Mouse (Mus musculus) ES-CJ7 (cell line): ENCODE data around the gene Amotl2.
A peak's percentile ranks its signal among the peaks of the same experiment; 100 is the strongest.

Experiments used
- DNase-seq: peaks from one replicate; pipeline ENCODE4 v3.0.0; 2011; ENCODE audit warnings: low read depth, low spot score

The Amotl2 gene

DNA sequence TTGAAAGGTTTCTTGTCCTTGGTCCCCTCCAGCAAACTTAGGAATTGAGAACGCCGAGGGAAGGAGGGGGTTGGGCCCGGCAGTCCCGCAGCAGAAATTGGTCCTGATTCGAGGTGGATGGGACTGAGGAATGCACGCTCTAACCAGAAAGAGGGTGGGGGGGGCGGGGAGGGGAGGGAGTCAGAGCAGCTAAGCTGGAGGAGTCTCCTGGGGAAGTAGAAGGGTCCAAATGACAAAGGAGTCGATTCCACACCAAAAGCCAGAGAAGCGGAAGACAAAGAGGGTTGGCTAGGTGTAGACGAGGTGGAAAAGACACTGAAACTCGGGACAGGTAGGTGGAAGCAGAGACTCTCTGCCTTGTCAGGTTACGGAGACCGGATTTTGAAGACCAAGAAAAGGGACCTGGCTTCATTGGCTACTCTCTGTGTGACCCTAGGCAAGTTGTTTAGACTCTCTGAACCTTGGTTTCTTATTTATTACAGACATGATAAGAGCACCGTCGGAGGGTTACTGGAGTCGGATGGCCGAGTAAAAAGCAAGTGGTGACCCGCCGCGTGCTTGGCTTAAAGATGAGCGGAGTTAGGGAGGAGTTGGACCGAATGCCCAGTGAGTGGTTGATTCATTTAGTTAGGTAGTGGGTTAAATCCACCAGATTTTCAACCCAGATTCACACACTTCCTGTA, at the start of gene Amotl2:
Gene Amotl2, plus strand, starts transcription at position 192 of the 683 bp plus-strand sequence.
- no peak for DNase-seq

- DNase-seq, result no peak
Observed at GRCm38 (mm10) chr9:102668115-102668514, 48.4 kb upstream of the Amotl2 start.

GRCm38 (mm10) chr9:102668906-102669305, 47.6 kb upstream of the Amotl2 start:
- peak; percentile 75 for DNase-seq

- no peak for DNase-seq
Observed at GRCm38 (mm10) chr9:102673381-102673780, 43.1 kb upstream of the Amotl2 start.

GRCm38 (mm10) chr9:102675922-102676321, 40.5 kb upstream of the Amotl2 start:
- no peak for DNase-seq

DNA sequence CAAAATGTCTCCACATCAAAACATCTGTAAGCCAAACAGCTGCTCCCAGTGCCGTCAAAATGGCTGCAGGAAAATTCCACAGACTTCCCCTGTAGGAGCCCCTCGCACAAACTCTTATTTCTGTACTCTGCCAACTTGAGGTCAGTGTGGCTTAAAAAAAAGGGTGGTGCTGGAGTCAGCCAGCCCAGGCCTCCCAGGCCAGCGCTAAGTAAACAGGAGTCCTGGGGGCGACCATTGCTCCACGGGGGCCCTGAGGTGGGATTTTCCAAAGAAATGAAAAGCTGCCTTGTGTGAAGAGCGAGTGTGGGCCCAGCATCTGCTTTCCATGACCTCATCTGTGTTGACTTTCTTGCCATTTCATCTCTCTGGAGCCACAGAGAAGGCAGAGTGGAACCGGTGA, 35.0 kb upstream of the Amotl2 start:
- DNase-seq, result no peak

- no peak for DNase-seq
Observed at GRCm38 (mm10) chr9:102687943-102688342, 28.5 kb upstream of the Amotl2 start.

DNA sequence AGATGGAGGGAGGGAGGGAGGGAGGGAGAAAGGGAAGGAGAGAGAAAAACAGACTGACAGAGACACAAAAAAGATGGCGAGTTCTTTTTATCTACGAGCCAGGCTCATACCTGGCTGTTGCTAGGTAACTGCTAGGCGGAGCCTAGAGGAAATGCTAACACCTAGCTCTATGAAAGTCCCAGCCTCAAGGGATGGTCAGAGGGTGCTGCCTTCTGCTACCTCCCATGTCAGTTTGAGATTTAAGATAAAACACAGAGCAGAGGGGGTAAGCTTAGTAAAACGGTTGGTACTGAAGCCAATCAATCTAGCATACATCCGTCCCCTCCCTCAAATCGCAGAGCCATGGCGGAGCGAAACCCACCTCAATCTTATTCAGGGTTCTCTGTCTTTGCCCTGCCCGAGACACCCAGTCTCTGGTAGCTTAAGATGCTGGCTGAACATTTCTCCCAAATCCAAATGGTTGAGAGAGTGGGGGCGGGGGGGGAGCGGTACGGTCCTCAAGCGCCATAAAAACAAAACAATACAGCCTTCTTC, 27.0 kb upstream of the Amotl2 start:
- peak; percentile 79 for DNase-seq

- peak; percentile 96 for DNase-seq
Observed at GRCm38 (mm10) chr9:102689940-102690642, 26.4 kb upstream of the Amotl2 start.

- DNase-seq, result no peak
Observed at GRCm38 (mm10) chr9:102690891-102691290, 25.6 kb upstream of the Amotl2 start.

DNA sequence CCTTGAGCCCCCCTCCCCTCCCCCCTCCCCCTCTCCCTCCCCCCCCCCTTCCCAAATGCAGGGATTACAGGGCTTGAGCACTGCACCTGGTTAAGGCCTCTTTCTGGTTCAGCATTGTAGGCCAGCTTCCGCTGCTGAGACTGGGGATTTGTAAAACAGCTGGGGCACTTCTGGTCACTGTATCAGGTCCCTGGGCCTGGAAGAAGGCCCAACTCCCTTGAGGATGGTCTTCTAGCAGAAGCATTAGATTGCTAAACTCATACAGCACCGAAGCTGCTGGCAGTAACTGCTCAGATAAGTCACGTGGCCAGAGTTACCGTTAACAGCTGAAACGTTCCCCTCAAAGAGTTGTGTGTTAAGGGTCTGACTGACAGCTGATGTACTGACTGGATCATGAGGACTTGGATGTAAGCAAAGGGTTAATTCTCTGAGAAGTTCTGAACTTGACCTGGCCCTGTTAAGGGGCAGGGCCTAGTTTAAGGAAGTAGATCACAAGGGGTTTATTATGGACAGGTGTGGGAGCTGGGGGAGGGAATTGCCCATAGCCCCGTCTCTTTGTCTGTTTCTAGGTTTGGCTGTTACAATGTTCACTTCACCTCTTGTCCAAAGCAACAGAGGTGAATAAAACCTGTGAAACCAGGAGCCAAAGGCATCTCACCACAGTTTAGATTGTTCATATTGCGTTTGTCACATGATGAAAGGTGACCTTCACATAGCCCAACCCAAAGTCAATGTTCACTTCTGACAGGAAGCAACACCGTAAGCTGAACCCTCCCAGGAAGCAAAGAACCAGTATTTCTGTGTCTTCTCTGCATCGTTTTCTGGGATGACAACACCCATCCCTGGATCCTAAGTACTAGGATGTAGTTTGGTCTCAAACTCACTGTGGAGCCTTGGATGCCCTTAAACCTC, 23.7 kb upstream of the Amotl2 start:
- DNase-seq, result peak; percentile 77

DNA sequence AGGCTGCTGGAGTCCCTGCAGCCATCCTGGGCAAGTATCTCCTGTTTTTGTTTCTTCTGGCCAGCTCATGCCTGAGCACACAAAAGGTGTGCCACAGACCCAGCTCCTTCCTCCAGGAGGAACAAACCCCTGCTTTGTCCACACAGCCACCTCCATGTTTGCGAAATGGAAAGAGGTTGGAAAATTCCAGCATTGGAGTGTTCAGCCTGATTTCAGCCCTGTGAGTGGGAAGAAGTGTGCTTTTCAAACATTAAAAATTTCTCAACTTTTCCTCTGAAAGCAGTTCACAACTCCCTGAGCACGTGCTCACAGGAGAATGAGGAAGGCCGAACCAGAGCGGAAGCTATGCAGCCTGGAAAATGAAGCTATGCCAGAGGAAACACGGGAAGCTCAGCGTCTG, 15.4 kb upstream of the Amotl2 start:
- DNase-seq, result no peak

DNA sequence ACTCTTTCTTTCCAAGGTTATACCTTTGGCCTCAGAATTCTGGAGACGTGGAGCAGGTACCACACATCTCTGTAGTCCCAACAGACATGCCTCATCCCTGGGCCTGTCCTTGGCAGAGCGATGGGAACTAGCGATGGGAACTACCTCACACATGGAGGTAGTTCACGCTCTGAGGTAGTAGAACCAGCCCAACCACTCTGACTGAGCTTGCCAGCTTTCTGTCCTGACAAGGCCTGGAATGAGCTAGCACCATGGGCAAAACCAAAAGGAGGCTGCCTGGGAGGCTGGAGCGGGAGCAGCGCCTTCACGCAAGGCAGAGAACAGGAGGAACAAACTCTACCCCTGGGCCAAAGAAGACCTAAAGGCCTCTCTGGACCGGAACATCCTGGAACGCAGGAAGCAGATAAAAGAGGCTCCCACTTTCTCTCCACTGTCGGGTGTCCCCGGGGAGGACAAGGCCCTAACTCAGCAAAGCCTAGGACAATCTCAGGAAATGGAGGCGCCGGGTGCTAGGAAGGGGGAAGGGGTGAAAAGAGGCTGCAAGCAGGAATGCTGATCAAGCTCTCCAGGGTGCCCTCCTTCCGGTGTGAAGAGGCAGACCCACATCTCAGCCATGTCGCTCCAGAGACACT, 6.9 kb upstream of the Amotl2 start:
- no peak for DNase-seq

- no peak for DNase-seq
Observed at GRCm38 (mm10) chr9:102710520-102710919, 6.0 kb upstream of the Amotl2 start.

DNA sequence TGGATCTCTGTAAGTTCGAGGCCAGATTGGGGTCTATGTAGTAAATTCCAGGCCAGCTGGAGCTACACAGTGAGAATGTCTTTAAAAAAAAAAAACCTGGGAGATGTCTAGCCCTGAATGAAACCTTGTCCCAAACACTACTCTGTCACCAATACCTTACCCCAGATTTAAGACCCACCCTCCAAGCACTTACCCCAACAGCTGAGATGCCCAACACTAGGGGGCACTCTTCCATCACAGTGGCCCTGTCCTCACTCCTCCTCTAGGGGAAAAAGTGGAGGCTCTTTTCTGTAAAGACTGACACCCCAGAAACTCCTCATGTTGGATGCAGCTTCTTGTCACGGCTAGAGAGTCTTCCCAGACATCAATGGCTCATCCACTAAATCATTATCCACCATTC, 2.7 kb upstream of the Amotl2 start:
- peak; percentile 81 for DNase-seq

DNA sequence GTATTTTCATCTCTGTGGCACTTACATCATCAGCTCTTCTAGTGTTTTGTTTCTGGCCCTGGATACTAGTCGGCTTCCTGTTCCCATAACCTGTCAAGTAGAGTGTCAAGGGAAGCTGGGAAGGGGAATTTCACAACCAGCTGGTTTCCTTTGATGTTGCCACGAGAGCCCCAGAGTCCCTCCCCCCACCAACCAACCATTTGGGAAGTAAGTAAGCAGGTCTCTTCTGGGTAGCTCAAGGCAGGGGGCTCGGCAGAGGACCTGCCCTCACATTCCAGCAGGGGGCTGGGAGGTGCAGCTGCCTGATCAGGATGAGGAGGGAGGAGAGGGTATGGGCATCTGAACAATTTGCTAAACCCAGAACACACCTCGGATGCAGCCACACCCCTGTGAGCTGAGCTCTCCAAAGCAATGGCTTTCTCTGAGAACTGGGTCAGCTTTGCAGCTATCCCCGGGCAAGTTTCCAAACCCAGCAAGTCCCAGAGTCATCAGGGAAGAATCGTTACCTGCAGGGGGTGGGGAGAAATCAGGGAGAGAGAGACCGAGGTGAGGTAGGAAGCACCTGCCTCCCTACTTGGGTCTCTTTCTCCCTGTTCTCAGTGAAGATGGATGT, 1.5 kb upstream of the Amotl2 start:
- peak; percentile 97 for DNase-seq

- peak; percentile 56 for DNase-seq
Observed at GRCm38 (mm10) chr9:102715506-102715900, 969 bp upstream of the Amotl2 start.

DNA sequence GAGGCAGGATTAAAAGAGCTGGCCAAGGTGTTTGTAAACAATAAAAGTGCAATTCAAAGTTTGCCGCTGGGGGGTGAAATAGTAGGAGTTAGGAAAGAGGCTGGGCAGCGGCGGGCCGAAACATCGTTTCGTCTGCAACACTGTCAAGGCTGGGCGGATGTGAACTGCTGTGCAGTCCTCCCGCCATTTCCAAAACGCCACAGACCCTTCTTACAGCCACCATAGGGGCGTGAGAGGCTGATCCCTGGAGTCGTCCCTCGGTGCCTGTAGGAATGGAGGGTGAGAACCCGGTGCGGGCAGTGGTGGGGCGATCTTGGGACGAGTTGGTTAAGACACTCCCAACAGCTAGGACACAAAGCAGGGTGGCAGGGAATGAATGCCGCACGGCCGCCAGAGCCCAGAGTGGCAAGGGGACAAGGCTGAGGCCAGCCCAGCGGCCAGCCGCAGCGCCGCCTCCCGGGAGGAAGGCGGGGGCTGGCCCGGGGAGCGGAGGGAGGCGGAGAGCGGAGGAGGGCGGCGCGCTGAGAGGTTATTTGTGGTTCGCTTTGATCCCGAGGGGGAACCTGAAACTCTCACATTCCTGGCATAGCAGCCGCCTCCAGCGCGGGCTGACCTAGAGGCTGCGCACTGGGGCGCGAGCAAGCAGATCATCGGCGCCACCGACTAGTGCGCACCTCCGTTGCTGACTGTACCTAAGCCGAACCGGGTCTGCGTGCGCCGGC, 853 bp downstream of the Amotl2 start:
- peak; percentile 94 for DNase-seq

DNA sequence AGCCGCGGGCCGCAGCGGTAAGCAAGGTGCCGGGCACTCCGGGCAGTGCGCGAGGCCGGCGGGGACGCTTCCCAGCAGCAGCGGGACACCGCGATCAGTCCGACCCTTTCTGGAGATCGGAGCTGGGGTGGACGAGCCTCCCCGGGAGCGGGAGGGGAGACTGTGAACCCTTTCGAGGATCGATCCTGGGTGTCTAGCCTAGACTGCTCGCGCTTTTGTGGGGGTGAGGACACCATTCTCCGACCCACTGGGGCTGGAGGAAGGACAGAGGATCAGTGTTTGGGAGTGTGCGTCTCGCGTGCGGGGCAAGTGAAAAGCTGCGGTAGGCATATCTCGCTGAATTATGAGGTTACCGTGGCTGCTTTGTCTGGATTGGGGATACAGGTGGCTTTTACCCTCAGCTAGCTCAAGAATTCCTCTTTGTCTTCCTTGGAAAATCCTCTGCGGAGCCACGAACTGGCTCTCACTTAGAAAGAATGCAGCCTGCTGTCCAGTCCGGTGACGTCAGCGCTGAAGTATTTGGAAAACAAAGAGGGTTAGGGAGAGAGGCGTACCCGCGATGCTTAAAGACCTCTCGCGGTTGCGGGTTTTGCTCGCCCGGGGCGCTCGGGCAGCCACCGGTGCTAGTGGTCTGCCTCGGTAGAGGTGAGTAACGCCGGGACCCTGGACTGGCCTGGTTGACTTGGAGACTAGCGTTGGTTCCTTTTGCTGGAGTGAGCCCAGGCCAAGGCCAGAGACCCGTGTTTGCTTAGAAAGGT, 1.6 kb downstream of the Amotl2 start:
- peak; percentile 96 for DNase-seq

GRCm38 (mm10) chr9:102718676-102719075, 2.2 kb downstream of the Amotl2 start:
- DNase-seq, result no peak
